Mouse (Mus musculus) right cerebral cortex, postnatal 36 days (tissue): ENCODE measurements around the gene Gm49325.

Experiments used
- DNase-seq, 2 experiments: peaks; one replicate each; pipeline ENCODE4 v3.0.0; 2022; ENCODE audit warnings: low spot score in 2 of 2, mixed read lengths in 1 of 2

The Gm49325 gene

GRCm38 (mm10) chr10:77589117-77589516 is 16.9 kb upstream of the Gm49325 start:
- DNase-seq: no peak

GRCm38 (mm10) chr10:77589749-77590148 is 16.2 kb upstream of the Gm49325 start:
- DNase-seq: no peak

DNA sequence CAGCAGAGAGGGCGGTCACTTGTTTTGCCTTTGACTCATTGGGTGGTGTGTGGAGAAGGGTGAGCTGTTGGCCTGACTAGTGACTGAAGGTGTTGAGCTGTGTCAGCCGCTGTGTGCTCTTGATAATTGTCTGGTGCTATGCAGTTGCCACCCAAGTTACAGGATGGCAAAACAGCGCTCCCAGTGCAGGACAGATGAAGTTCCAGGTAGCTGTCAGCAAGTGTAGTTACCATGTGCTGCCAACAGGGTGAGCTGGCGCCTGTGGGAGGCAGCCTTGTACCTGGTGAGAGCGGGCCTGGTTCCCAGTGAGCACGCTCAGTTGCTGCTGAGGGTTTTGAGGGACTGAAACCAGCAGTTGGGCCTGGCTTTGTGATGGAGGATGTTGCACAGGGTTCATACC is 15.2 kb upstream of the Gm49325 start:
- DNase-seq: no peak

GRCm38 (mm10) chr10:77591546-77591945 is 14.5 kb upstream of the Gm49325 start:
- DNase-seq: peak; percentile 75 to 91

DNA sequence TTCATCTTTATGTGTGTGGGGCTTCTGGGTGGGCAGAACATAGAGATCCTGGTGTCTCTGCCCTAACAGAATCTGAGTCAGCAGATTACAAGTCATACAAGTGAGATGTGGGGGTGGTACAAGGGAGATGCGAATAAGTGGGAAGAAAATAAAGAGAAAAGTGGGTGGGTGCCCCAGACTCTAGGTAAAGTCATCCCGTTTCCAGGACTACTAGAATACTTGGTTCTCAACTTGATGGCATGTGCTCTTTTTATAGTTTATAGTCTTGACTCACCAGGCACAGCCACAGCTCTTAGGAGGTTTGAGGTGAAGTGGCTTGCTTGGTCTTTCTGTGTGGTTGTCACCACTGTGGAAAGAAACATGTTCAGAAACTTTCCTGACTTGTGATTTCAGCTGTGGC is 9.9 kb upstream of the Gm49325 start:
- DNase-seq: no peak

- DNase-seq: no peak
Observed at GRCm38 (mm10) chr10:77603021-77603420, 3.0 kb upstream of the Gm49325 start.

- no peak for DNase-seq
Observed at GRCm38 (mm10) chr10:77604111-77604510, 1.9 kb upstream of the Gm49325 start.

DNA sequence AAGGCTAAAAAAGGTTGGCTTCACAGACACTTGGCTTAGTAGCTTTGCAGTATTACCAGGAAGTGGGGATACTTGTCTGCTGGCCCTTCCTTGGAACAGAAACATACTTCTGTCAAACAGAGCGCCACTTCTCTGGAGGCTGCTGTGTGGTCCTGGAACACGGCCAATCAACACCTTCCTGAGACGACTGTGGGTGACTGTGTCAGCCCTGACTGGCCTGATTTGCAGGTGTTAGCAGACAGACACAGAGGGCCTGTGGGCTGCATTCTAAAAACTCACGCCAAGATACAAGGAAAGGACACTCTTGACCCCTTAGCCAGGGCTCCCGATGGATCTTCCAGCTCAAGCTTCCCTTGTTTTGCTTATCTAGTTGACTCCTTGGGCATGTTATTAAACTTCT is 1.0 kb upstream of the Gm49325 start:
- no peak for DNase-seq

DNA sequence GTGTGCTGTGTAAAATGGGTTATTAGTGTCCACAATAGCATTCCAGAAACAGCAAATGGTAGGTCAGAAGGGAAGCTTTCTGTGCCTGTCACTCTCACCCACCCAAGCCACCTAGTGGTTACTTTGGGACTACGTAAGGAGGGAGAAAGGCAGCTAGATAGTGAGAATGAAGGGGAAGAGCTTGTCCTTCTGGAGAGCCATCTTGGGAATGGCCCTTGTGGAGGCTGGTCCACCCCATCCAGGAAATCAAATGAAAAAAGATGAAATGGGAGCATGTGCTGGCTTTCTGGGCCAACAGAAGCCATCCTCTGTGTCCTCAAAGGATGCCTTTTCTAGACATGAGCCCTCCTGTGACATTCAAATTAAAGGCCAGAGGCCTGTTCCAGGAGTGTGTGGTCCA is 629 bp upstream of the Gm49325 start:
- DNase-seq: no peak

GRCm38 (mm10) chr10:77606855-77607254 is 858 bp downstream of the Gm49325 start:
- DNase-seq: no peak

GRCm38 (mm10) chr10:77607441-77607840 is 1.4 kb downstream of the Gm49325 start:
- no peak for DNase-seq

- no peak for DNase-seq
Observed at GRCm38 (mm10) chr10:77608589-77608988, 2.6 kb downstream of the Gm49325 start.

DNA sequence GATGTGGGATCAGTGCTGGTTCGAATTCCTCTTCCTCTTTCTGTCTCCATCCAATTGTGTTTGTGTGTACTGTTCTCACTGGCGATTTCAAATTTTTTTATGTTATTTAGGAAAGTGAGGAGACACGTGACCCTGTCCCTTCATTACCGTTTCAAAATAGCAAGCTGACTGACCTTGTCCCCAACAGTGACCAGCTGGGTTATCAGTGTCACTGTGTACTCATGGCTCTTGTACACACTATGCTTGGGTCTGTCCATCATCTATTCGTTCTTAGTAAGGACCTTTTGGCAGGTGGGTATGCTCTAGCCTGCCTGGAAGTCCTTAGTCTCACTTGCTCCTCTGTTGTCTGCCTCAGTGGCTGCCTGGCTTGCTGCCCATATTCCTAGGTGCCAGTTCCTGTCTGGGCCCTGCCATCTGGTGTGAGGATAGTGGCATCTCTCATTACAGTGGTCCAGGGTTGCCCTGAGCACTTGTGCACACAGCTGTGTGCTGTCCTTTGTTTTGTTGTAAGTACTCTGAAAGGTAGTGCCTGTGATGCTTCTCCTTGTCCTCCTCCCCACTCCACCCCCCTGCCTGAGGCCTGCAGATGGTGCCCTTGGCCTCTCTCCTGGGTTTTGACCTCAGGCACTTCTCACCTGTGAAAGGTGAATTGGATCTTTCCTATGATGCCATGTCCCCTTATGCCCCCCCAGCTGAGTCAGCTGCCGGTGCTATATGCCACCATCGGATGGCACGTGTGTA is 4.4 kb downstream of the Gm49325 start:
- DNase-seq: no peak

DNA sequence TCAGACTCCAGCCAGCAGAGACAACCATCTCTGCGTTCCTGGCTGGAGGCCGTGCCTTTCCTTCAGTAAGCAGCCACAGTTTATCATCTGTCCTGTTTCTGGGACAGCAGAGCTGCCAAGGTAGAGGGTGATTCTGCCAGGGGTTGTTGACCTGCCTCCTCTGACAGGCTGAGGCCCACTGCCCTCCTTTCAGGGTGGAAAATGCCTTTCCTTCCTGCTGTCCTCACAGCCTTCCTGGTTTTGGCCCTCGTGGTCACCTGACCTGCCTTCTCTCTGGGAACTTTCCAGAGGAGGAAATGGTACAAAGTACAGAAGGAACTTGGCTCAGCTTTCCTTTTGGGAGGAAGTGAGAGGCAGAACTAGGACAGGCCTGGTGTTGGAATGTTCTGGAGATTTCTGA is 7.4 kb downstream of the Gm49325 start:
- DNase-seq: no peak

DNA sequence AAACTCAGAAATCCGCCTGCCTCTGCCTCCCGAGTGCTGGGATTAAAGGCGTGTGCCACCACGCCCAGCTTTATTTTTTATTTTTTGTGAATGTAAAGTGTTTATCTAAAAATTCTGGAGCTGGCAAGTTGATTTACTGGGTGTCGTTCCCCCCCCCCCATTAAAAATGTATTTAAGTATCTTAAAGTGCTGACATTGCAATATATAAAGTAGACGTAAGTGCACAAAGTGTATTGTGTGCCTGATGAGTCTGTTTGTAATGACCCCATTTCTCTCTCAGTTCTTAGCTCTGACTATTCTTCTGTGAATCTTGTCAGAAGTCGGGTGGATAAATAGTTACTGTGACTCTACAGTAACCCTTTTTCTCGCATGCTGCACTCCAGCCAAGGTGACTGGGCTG is 9.7 kb downstream of the Gm49325 start:
- no peak for DNase-seq

DNA sequence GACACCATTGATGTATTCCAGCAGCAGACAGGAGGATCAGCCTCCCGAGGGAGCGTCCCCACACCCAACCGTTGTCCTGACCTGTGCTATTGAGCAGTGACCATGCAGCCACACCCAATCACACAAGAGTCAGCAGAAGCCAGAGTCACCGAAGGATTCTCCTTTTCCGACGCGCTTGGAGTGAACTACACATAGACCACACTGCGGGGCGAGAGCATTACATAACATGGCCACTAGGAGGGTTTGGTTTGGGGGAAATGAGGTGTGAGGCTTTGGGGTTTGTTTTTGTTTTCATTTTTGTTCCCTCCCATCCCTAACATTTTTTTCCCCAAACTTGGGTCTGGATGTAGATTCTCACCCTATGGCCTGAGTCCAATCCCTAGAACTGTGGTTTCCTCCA is 10.2 kb downstream of the Gm49325 start:
- no peak for DNase-seq

GRCm38 (mm10) chr10:77616926-77617325 is 10.9 kb downstream of the Gm49325 start:
- no peak for DNase-seq

DNA sequence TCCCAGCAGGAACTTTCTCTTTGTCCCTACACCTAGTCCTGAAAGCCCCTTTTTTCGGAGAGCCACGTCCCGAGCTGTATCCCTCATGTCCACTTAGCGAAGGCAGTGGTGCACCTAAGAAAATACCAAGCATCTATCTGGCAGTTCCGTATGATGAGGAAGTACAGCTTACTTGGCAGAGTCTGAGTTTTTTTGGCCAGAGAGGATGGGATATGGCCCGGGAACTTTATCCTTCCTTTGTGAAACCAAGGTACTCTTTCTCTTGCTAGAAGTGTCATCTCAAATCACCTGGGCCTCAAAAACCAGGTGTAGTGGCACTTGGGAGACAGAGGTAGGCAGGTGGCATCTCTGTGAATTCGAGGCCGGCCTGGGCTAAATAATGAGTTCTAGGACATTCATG is 15.5 kb downstream of the Gm49325 start:
- DNase-seq: no peak

GRCm38 (mm10) chr10:77622055-77622988 is 16.3 kb downstream of the Gm49325 start, which contains the start of gene Ube2g2:
Gene Ube2g2, plus strand, starts transcription at chr10:77622275.
- DNase-seq: peak; percentile 85 to 88

DNA sequence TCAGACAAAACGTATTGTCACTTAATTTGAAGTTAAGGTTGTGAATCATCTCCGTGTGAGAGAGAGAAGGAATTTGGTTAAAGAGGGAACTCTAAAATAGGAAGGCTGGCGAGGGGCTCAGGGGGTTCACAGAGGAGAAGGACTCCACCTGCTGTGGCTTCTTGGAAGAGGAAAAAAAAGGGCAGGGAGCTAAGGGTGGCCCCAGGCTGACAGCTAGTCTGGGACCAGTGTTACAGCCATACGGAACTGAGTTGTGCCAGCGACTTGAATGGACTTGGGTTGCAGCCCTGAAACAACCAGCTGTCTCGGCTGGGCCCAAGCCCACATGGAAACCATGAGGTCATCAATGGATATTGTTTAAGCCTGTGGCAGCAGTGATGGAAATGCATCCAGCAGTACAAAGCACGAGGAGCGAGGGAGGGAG is 17.1 kb downstream of the Gm49325 start:
- no peak for DNase-seq

DNA sequence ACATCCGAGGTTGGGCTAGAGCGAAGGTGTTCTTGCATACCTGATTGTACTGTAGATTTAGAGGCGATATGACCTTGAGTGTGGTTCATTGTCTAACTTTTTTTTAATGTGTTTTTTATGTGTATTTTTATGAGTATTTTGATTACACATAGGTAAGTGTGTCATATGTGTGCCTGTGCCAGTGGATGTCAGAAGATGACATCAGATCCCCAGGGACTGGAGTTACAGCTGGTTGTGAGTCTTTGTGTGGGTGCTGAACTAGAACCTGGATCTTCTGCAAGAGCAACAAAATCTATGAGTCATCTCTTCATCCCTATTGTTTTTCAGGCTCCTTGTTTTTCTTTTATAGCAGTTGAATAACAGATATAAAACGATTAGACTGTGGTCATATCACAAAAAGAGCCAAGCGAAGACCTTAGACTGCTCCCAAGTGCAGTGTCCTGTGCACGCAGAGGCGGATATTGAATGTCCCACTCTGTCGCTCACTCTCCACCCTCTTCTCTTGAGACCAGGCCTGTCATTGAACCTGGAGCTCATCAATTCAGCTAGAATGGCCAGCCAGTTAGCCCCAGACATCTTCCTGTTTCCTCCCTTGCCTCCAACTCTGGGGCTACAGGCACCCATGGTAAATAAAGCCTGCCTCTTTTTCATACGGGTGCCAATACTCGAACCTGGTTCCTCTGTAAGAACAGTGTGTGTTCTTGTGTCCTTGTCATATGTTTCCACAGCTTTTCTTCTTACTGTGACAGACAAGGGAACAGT is 17.8 kb downstream of the Gm49325 start:
- DNase-seq: no peak

DNA sequence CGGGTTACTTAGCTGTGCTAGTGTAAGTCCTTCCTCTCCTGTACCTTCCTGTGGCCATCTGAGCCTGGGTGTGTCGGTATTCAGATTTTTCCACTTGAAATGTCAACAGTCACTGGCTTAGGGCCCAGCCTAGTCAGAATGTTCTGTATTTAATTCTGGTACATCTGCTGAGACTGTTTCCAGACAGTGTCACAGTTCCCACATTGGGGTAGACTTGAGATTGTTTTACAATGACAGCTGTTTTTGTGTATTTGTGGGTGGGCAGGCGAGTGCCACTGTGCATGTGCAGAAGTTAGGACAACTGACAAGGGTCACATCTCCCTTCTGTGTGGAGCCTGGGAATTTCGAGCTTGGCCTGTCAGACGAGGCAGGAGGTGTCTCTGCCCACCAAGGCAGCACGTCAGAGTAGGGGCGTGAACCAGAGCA is 18.6 kb downstream of the Gm49325 start:
- peak in 1 of 2 experiments; percentile 67 for DNase-seq
